Mouse (Mus musculus) liver, embryonic 15.5 days (tissue): ENCODE measurements around the gene Hspg2. TPM values are rescaled to one million over a fixed set of nuclear protein-coding genes. Genes with fewer than 3 reads are reported as not detected.

Experiments
- ATAC-seq: fragments of 200-750 bp; cut with Nextera tagmentation; 2 replicates; pipeline ENCODE4 v1.8.0; 2017; ENCODE audit warnings: moderate number of reproducible peaks, mild to moderate bottlenecking, moderate library complexity; ENCODE audit not compliant: insufficient read depth
- H3K27ac ChIP-seq: fragments of 300-500 bp; sonication (generic); replicated peaks from 2 replicates; pipeline ENCODE4 v1.5.1; 2015; ENCODE audit warnings: mild to moderate bottlenecking, inconsistent platforms
- H3K27me3 ChIP-seq: fragments of 300-500 bp; sonication (generic); 2 replicates; pipeline ENCODE4 v1.6.1; 2015; ENCODE audit warnings: mild to moderate bottlenecking, inconsistent platforms
- H3K36me3 ChIP-seq: fragments of 300-500 bp; sonication (generic); replicated peaks from 2 replicates; pipeline ENCODE4 v1.6.1; 2015; ENCODE audit warnings: moderate library complexity, mild to moderate bottlenecking, inconsistent platforms
- H3K4me1 ChIP-seq: fragments of 300-500 bp; sonication (generic); replicated peaks from 2 replicates; pipeline ENCODE4 v1.6.1; 2015; ENCODE audit warnings: inconsistent platforms
- H3K4me2 ChIP-seq: fragments of 300-500 bp; sonication (generic); 2 replicates; pipeline ENCODE4 v1.6.1; 2015; ENCODE audit warnings: moderate library complexity, mild to moderate bottlenecking, inconsistent platforms
- H3K4me3 ChIP-seq: fragments of 300-500 bp; sonication (generic); replicated peaks from 2 replicates; pipeline ENCODE4 v1.5.1; 2015; ENCODE audit warnings: mild to moderate bottlenecking, inconsistent platforms
- H3K9ac ChIP-seq: fragments of 300-500 bp; sonication (generic); 2 replicates; pipeline ENCODE4 v1.6.1; 2015; ENCODE audit warnings: moderate library complexity, mild to moderate bottlenecking, inconsistent platforms
- H3K9me3 ChIP-seq: fragments of 300-500 bp; sonication (generic); replicated peaks from 2 replicates; pipeline ENCODE4 v1.6.1; 2016; ENCODE audit warnings: inconsistent platforms
- WGBS: fragments of 180-500 bp; shearing (Covaris S2); methylation state at CpG from one replicate; pipeline ENCODE4 v1.1.7; 2015; ENCODE audit warnings: mixed read lengths; ENCODE audit not compliant: insufficient replicate concordance; 5-methylcytosine and 5-hydroxymethylcytosine counted together
- polyA plus RNA-seq: library from polyadenylated mRNA; unstranded; fragments of >200 nt; fragmentation: Nextera tagmentation; extraction: Ambion mirVana; gene quantifications from 2 replicates; pipeline ENCODE4 v1.2.1, GENCODE M21; 2015

Hspg2 gene
- polyA plus RNA-seq, 1 experiment from 2014 or later = 3.9 TPM

DNA sequence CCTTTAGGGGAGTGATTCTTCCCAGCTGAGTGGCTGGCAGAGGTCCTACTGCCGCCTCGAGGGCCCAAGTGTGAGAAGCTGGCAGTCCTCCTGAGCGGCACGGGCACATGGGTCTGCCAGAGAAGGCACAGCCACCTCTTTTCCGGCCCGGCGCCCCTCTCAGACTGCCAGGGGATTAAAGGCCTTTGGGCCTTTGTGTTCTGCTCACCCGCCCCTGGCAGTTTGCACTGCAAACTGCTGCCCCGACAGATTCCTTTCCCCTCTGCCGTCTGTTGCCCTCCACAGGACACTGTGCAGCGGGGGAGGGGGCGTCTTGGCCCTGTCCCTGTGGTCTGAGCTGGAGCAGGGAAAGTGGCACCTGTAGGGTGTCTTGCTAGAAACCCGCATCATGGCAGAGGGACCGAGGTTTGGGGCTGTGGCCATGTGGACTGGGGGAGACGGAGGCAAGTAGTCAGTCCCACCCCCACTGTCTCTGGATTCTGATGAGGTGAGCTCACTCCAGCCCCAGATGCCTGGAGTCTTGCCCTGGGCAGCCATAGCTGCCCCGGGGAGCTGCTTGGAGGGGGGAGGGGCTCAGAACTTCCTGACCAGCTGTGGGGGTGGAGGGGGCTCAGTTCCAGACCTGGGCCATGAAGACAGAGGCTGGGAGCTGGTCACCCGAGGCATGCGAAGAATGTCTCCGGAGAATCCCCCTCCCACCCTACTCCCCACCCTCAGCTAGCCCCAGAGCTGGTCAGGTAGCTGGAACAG lies 26.4 kb downstream of the Hspg2 start:
- Histone ChIP-seq H3K27ac (no peak overlapping the region), H3K27me3 (no peaks in the 10 kb centered on the region), H3K9ac (no peak overlapping the region), H3K4me2 (no peak overlapping the region), H3K4me3 (no peak overlapping the region), H3K4me1 (peaks cover 36% of the 10 kb centered on the region), H3K36me3 (no peaks in the 10 kb centered on the region), H3K9me3 (no peaks in the 10 kb centered on the region)
- ATAC-seq = 0 out of 2 replicates have a peak, but pooled peaks have one; percentile 6
- WGBS = 53% methylated on average over 19 of the region's 19 CpGs

GRCm38 (mm10) chr4:137495501-137496100 lies 27.0 kb downstream of the Hspg2 start:
- peak; percentile 2; the same call in 1 of the 2 replicates for ATAC-seq
- Histone ChIP-seq H3K9me3 (no peaks in the 10 kb centered on the region), H3K4me2 (no peak overlapping the region), H3K9ac (no peak overlapping the region), H3K27ac (no peak overlapping the region), H3K4me1 (peaks cover 29% of the 10 kb centered on the region), H3K4me3 (no peak overlapping the region), H3K36me3 (no peaks in the 10 kb centered on the region), H3K27me3 (no peaks in the 10 kb centered on the region)
- WGBS = 62% methylated on average over 6 of the region's 6 CpGs

DNA sequence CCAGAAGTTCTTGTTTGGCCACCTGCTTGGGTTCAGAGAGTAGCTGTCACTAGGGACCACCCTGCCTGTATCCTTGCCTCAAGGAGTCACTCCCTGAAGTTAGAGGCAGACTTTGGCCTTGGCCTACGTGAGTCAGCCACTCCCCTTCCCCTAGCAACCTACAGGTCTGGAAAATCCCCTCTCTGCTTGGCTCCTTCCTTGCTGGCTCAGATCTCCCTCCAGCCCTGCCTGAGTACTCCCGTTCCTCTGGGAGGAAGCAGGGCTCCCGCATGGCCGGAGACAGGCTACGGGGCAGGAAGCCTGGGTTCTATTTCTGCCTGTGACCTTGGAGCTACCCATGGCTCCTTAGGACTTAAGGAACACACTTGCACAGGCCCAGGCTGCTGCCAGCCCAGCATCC lies 28.8 kb downstream of the Hspg2 start:
- H3K9ac ChIP-seq = no peak overlapping the region
- no peaks in the 10 kb centered on the region for H3K36me3 ChIP-seq
- peaks cover 28% of the 10 kb centered on the region for H3K4me1 ChIP-seq
- H3K27ac ChIP-seq = no peak overlapping the region
- H3K4me3 ChIP-seq = no peak overlapping the region
- H3K9me3 ChIP-seq = no peaks in the 10 kb centered on the region
- ATAC-seq = peak; percentile 15; the same call in 1 of the 2 replicates
- H3K27me3 ChIP-seq = no peaks in the 10 kb centered on the region
- WGBS = 66% methylated on average over 5 of the region's 5 CpGs
- no peak overlapping the region for H3K4me2 ChIP-seq

GRCm38 (mm10) chr4:137497892-137498722 lies 29.5 kb downstream of the Hspg2 start:
- no peaks in the 10 kb centered on the region for H3K36me3 ChIP-seq
- 36% methylated on average over 9 of the region's 9 CpGs for WGBS
- H3K27ac ChIP-seq = peak overlapping the region; percentile 41; the same call in 1 of the 2 replicates
- no peak overlapping the region for H3K9ac ChIP-seq
- no peaks in the 10 kb centered on the region for H3K27me3 ChIP-seq
- no peak overlapping the region for H3K4me3 ChIP-seq
- peaks cover 28% of the 10 kb centered on the region for H3K4me1 ChIP-seq
- H3K9me3 ChIP-seq = no peaks in the 10 kb centered on the region
- no peak overlapping the region for H3K4me2 ChIP-seq
- ATAC-seq = no peak

GRCm38 (mm10) chr4:137498882-137499583 lies 30.5 kb downstream of the Hspg2 start:
- Histone ChIP-seq H3K4me3 (no peak overlapping the region), H3K27me3 (no peaks in the 10 kb centered on the region), H3K4me1 (peaks cover 28% of the 10 kb centered on the region), H3K9me3 (no peaks in the 10 kb centered on the region), H3K9ac (no peak overlapping the region), H3K36me3 (no peaks in the 10 kb centered on the region), H3K27ac (no peak overlapping the region), H3K4me2 (no peak overlapping the region)
- WGBS = 68% methylated on average over 9 of the region's 9 CpGs
- ATAC-seq = no peak

- H3K9me3 ChIP-seq = no peaks in the 10 kb centered on the region
- no peak overlapping the region for H3K9ac ChIP-seq
- no peaks in the 10 kb centered on the region for H3K36me3 ChIP-seq
- no peak overlapping the region for H3K4me2 ChIP-seq
- 70% methylated on average over 12 of the region's 12 CpGs for WGBS
- peaks cover 18% of the 10 kb centered on the region for H3K4me1 ChIP-seq
- no peak overlapping the region for H3K27ac ChIP-seq
- H3K27me3 ChIP-seq = no peaks in the 10 kb centered on the region
- no peak overlapping the region for H3K4me3 ChIP-seq
- ATAC-seq = no peak
Observed at GRCm38 (mm10) chr4:137500149-137500548, 31.6 kb downstream of the Hspg2 start.

- no peak overlapping the region for H3K27ac ChIP-seq
- 69% methylated on average over 5 of the region's 5 CpGs for WGBS
- no peak for ATAC-seq
Observed at GRCm38 (mm10) chr4:137500953-137501352, 32.4 kb downstream of the Hspg2 start.

DNA sequence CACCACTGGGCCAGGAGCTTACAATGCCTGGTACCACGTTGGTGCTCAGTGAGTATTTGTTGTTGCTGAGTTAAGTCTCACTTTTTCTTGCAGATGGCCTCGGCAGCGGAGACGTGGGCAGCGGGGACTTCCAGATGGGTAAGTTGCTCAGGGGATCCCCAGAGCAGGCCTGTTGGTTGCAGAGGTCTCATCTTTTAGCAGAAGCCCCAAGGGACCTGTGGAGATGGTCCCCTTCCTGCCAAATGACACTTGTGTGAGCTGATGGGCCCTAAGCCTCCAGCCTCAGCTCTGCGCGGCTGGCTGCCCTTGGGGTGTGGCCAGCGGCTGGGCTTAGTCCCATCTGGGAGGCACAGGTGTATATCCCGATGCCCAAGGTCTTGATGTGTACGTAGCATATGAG lies 33.6 kb downstream of the Hspg2 start:
- Histone ChIP-seq H3K9ac (no peak overlapping the region), H3K27ac (no peak overlapping the region), H3K9me3 (no peaks in the 10 kb centered on the region), H3K27me3 (no peaks in the 10 kb centered on the region), H3K4me1 (peaks cover 13% of the 10 kb centered on the region), H3K4me3 (no peak overlapping the region), H3K4me2 (no peak overlapping the region), H3K36me3 (no peaks in the 10 kb centered on the region)
- 82% methylated on average over 10 of the region's 10 CpGs for WGBS
- ATAC-seq = no peak

More at GRCm38 (mm10) chr4:137500953-137501352, 32.4 kb downstream of the Hspg2 start:
- H3K9ac ChIP-seq = no peak overlapping the region
- no peaks in the 10 kb centered on the region for H3K9me3 ChIP-seq
- H3K27me3 ChIP-seq = no peaks in the 10 kb centered on the region
- H3K36me3 ChIP-seq = no peaks in the 10 kb centered on the region
- H3K4me2 ChIP-seq = no peak overlapping the region
- no peak overlapping the region for H3K4me3 ChIP-seq
- peaks cover 13% of the 10 kb centered on the region for H3K4me1 ChIP-seq

GRCm38 (mm10) chr4:137502801-137503200 lies 34.2 kb downstream of the Hspg2 start:
- H3K4me1 ChIP-seq = peaks cover 13% of the 10 kb centered on the region
- H3K4me2 ChIP-seq = no peak overlapping the region
- no peaks in the 10 kb centered on the region for H3K36me3 ChIP-seq
- H3K9ac ChIP-seq = no peak overlapping the region
- ATAC-seq = no peak
- WGBS = 71% methylated on average over 7 of the region's 7 CpGs
- H3K4me3 ChIP-seq = no peak overlapping the region
- no peak overlapping the region for H3K27ac ChIP-seq
- no peaks in the 10 kb centered on the region for H3K9me3 ChIP-seq
- no peaks in the 10 kb centered on the region for H3K27me3 ChIP-seq

DNA sequence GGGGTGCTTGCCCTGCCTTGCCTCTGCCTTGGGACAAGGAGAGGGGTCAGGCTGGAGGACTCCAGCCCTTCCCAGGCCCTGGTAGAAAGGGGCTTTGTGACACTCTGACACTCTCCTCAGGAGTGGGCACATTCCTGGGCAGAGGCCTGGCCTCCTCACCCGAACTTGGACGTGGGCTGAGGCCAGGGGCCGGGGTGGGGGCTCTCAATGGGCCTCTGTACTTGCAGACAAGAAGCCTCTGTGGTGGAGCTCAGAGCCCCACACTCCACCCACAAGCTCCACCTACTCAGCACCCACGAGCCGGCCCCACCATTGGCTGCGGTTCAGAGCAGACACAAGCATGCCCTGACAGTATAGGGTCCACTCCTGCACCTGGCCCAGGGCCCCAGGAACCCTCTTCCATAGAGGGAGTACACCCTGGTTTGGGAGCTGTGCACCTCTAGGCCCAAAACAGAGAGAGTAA lies 35.0 kb downstream of the Hspg2 start:
- Histone ChIP-seq H3K36me3 (no peaks in the 10 kb centered on the region), H3K4me2 (no peak overlapping the region), H3K4me1 (peaks cover 7% of the 10 kb centered on the region), H3K9ac (no peak overlapping the region), H3K27ac (no peak overlapping the region), H3K4me3 (no peak overlapping the region), H3K27me3 (no peaks in the 10 kb centered on the region), H3K9me3 (no peaks in the 10 kb centered on the region)
- ATAC-seq = 0 out of 2 replicates have a peak, but pooled peaks have one; percentile 13
- WGBS = 48% methylated on average over 6 of the region's 6 CpGs
